Mouse (Mus musculus) hindbrain, embryonic 15.5 days (tissue): ENCODE measurements around the gene Liph. TPM values are rescaled to one million over a fixed set of nuclear protein-coding genes. Genes with fewer than 3 reads are reported as not detected.
A peak's percentile ranks its signal among the peaks of the same experiment; 100 is the strongest.
"Not testable (repeated sequence)": the region's sequence is repeated elsewhere in the genome, so short reads cannot be mapped to it uniquely, and the experiment has no call there.

Experiments used
- ATAC-seq: fragments of 200-750 bp; cut with Nextera tagmentation; 2 replicates; pipeline ENCODE4 v1.8.0; 2017; ENCODE audit warnings: low read depth, moderate number of reproducible peaks, moderate TSS enrichment; ENCODE audit not compliant: low FRiP score
- H3K27ac ChIP-seq: fragments of 300-500 bp; sonication (generic); replicated peaks from 2 replicates; pipeline ENCODE4 v1.5.1; 2015; ENCODE audit warnings: mild to moderate bottlenecking, inconsistent platforms
- H3K27me3 ChIP-seq: fragments of 300-500 bp; sonication (generic); 2 replicates; pipeline ENCODE4 v1.6.1; 2015; ENCODE audit warnings: control low read depth, inconsistent platforms
- H3K36me3 ChIP-seq: fragments of 300-500 bp; sonication (generic); 2 replicates; pipeline ENCODE4 v1.6.1; 2015; ENCODE audit warnings: control low read depth, inconsistent platforms
- H3K4me1 ChIP-seq: fragments of 300-500 bp; sonication (generic); replicated peaks from 2 replicates; pipeline ENCODE4 v1.6.1; 2015; ENCODE audit warnings: control low read depth, inconsistent platforms
- H3K4me2 ChIP-seq: fragments of 300-500 bp; sonication (generic); 2 replicates; pipeline ENCODE4 v1.6.1; 2015; ENCODE audit warnings: moderate library complexity, mild to moderate bottlenecking, inconsistent platforms
- H3K4me3 ChIP-seq: fragments of 300-500 bp; sonication (generic); 2 replicates; pipeline ENCODE4 v1.5.1; 2015; ENCODE audit warnings: mild to moderate bottlenecking, inconsistent platforms
- H3K9ac ChIP-seq: fragments of 300-500 bp; sonication (generic); 2 replicates; pipeline ENCODE4 v1.6.1; 2015; ENCODE audit warnings: inconsistent platforms
- H3K9me3 ChIP-seq: fragments of 300-500 bp; sonication (generic); 2 replicates; pipeline ENCODE4 v1.6.1; 2016; ENCODE audit warnings: control low read depth, inconsistent platforms
- WGBS: fragments of 180-500 bp; shearing (Covaris S2); methylation state at CpG from one replicate; pipeline ENCODE4 v1.1.7; 2015; 5-methylcytosine and 5-hydroxymethylcytosine counted together
- polyA plus RNA-seq: library from polyadenylated mRNA; unstranded; fragments of >200 nt; fragmentation: Nextera tagmentation; extraction: Ambion mirVana; gene quantifications from 2 replicates; pipeline ENCODE4 v1.2.1, GENCODE M21; 2015

The Liph gene
- polyA plus RNA-seq, 1 experiment from 2014 or later = 0.40 TPM

GRCm38 (mm10) chr16:21970536-21970935 is 24.9 kb downstream of the Liph start:
- no peaks in the 10 kb centered on the region for H3K4me1 ChIP-seq
- H3K4me2 ChIP-seq = no peak overlapping the region
- H3K27ac ChIP-seq = no peak overlapping the region
- H3K4me3 ChIP-seq = no peak overlapping the region
- H3K36me3 ChIP-seq = no peaks in the 10 kb centered on the region
- no peaks in the 10 kb centered on the region for H3K9me3 ChIP-seq
- ATAC-seq = no peak
- WGBS = 84% methylated on average over 6 of the region's 6 CpGs
- no peaks in the 10 kb centered on the region for H3K27me3 ChIP-seq
- no peak overlapping the region for H3K9ac ChIP-seq

GRCm38 (mm10) chr16:21969874-21970273 is 25.6 kb downstream of the Liph start:
- Histone ChIP-seq H3K36me3 (no peaks in the 10 kb centered on the region), H3K9me3 (no peaks in the 10 kb centered on the region), H3K4me1 (no peaks in the 10 kb centered on the region), H3K27me3 (no peaks in the 10 kb centered on the region), H3K9ac (no peak overlapping the region), H3K4me2 (no peak overlapping the region), H3K27ac (no peak overlapping the region), H3K4me3 (no peak overlapping the region)
- 73% methylated on average over 5 of the region's 5 CpGs for WGBS
- ATAC-seq = no peak

- WGBS = 87% methylated on average over 3 of the region's 3 CpGs
- no peaks in the 10 kb centered on the region for H3K36me3 ChIP-seq
- ATAC-seq = no peak
- H3K4me3 ChIP-seq = no peak overlapping the region
- no peaks in the 10 kb centered on the region for H3K9me3 ChIP-seq
- no peaks in the 10 kb centered on the region for H3K27me3 ChIP-seq
- H3K4me1 ChIP-seq = no peaks in the 10 kb centered on the region
- no peak overlapping the region for H3K4me2 ChIP-seq
- no peak overlapping the region for H3K27ac ChIP-seq
- no peak overlapping the region for H3K9ac ChIP-seq
These were observed 29.9 kb downstream of the Liph start for GRCm38 (mm10) chr16:21965576-21965975.

DNA sequence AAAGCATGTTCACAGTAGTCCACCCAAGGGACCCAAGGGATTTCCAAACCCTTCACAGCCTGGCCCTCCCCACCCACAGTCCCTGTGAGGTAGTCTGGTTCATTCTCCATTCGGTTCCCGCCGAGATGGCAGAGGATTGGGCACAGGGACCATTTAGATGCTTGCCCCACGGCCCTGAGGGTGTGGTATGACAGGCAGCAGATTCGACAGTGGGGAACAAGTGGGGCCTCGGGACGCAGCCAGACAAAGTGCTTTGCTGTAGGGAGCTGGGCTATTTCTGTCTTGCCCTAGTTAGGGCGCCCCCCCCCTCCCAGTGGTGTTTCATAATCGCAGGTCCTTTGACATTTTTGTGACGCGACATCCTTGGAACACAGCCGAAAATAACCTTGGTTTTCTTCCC is 39.9 kb downstream of the Liph start:
- no peak for ATAC-seq
- no peak overlapping the region for H3K9ac ChIP-seq

DNA sequence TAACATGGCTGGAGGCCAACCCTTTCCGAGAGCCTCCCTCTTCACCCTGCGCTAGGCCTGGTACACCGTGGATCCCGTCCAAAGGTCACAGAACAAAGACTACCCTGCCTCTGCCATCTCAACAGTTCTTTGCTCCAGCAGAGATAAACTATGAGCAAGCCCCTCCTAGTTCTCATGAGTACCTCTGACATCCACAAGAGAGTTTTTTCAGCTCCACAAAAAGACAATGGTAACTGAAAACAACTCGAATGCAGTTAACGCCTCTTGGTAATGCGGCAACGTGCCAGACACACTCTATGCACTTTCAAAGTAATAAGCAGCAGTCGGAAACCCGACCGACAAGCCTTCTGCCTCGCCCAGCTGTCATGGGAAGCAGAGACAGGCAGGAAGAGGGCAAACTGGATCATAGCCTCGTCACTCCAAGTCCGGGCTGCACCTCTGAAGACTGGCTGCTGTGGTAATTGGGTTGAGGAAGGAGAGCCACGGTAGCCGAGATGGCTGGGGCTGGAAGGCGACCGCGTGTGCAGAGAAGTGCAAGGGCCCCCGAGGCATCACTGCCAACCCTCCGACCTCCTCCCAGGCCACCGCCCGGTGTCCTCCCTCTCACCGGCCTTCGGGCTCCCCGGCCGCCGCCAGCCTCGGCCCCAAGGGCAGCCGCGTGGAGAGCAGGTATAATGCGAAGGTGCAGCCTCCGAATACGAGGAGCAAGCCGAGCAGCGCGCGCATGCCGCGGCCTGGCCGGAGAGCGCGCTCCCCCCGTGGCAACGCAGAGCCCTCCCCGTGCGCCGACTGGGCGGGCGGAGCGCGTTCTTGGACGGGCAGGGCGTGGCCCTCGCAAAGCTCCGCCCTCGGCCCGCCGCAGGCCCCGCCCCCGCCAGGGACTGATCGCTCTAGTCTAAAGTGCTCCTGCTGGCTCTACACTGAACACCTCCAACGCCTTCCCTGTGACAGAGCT is 48.4 kb downstream of the Liph start, which contains the start of gene Tmem41a:
TSS of gene Tmem41a (minus strand) at position 792 of the 955 bp plus-strand sequence.
- ATAC-seq = peak; percentile 99
- Histone ChIP-seq H3K27ac (peak within 1 kb of the TSS; percentile 77), H3K27me3 (no peaks in the 10 kb centered on the region), H3K4me1 (peaks cover 9% of the 10 kb centered on the region), H3K4me3 (peak within 1 kb of the TSS; percentile 63), H3K36me3 (no peaks in the 10 kb centered on the region), H3K9ac (peak within 1 kb of the TSS; percentile 72), H3K9me3 (no peaks in the 10 kb centered on the region), H3K4me2 (peak within 1 kb of the TSS; percentile 75)
- under 1% methylated on average over 61 of the region's 63 CpGs for WGBS

More for the DNA sequence above, 39.9 kb downstream of the Liph start:
- Histone ChIP-seq H3K9me3 (no peaks in the 10 kb centered on the region), H3K4me1 (no peaks in the 10 kb centered on the region), H3K4me2 (no peak overlapping the region), H3K27ac (no peak overlapping the region), H3K36me3 (no peaks in the 10 kb centered on the region), H3K4me3 (no peak overlapping the region), H3K27me3 (no peaks in the 10 kb centered on the region)
- 86% methylated on average over 12 of the region's 12 CpGs for WGBS

- Histone ChIP-seq H3K4me1 (no peaks in the 10 kb centered on the region), H3K4me2 (no peak overlapping the region), H3K4me3 (no peak overlapping the region), H3K9ac (no peak overlapping the region), H3K36me3 (peaks cover 45% of the 10 kb centered on the region), H3K9me3 (no peaks in the 10 kb centered on the region), H3K27ac (no peak overlapping the region), H3K27me3 (no peaks in the 10 kb centered on the region)
- no peak for ATAC-seq
- 91% methylated on average over 13 of the region's 13 CpGs for WGBS
These were observed 67.0 kb downstream of the Liph start for GRCm38 (mm10) chr16:21928471-21928870.

DNA sequence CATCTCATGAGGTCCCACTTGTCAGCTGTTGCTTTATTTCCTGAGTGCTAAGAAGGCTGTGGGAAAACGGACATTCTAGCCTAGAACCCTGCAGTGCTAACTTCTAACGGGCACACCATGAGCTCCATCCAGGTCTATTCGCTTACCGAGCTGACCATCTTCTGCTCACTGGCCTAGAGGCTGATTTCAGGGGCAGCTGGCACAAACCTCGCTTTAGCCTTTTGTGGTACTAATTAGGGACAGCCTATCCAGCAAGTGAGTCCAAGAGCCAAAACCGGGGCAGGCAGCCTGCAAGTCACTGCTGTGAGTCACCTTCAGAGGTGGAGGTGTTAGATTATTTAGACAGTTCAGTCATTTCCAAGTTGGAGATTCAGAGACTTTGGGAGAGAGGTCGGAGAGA is 78.8 kb downstream of the Liph start:
- Histone ChIP-seq H3K4me2 (no peak overlapping the region), H3K36me3 (peaks cover 65% of the 10 kb centered on the region)
- 73% methylated on average over 7 of the region's 7 CpGs for WGBS

DNA sequence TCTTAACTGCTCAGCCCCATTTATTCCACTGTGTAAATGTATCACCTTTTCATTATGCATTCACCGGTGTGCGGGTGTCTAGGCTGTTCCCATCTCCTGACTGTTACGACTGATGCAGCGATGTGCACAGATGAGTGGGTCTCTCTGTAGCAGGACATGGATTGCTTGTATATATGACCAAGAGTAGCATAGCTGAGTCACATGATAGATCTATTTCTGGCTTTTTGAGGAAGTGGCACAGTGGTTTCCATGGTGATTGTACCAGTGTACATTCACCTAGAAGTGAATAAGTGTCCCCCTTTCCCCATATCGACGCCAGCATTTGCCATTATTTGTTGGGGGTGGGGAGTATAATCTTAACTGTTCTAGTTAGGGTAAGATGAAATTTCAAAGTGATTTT is 82.1 kb downstream of the Liph start:
- H3K4me1 ChIP-seq = no peaks in the 10 kb centered on the region
- peaks cover 58% of the 10 kb centered on the region for H3K36me3 ChIP-seq
- ATAC-seq = no peak
- H3K9me3 ChIP-seq = no peaks in the 10 kb centered on the region
- H3K27ac ChIP-seq = no peak overlapping the region
- H3K9ac ChIP-seq = no peak overlapping the region
- 87% methylated on average over 6 of the region's 6 CpGs for WGBS
- H3K27me3 ChIP-seq = no peaks in the 10 kb centered on the region
- H3K4me3 ChIP-seq = no peak overlapping the region
- H3K4me2 ChIP-seq = no peak overlapping the region

More for the DNA sequence above, 78.8 kb downstream of the Liph start:
- ATAC-seq = no peak
- Histone ChIP-seq H3K4me3 (no peak overlapping the region), H3K4me1 (no peaks in the 10 kb centered on the region), H3K9ac (no peak overlapping the region), H3K9me3 (no peaks in the 10 kb centered on the region), H3K27me3 (no peaks in the 10 kb centered on the region), H3K27ac (no peak overlapping the region)

DNA sequence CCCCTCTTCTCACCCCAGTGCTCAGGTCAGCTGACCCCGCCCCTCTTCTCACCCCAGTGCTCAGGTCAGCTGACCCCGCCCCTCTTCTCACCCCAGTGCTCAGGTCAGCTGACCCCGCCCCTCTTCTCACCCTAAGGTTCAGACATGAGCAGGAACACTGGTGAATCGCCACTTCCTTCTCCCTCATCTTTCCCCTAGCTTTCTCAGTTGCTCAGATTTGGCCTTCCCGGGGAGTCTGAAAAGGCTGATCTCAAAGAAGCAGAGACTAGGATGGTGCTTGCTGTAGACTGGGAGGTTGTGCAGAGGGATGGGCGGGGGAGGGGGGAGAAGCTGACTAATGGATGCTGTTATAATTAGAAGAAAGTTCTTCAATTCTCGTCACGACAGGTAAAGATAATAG is 86.6 kb downstream of the Liph start:
- not testable (repeated sequence) for H3K27ac ChIP-seq, H3K4me3 ChIP-seq, ATAC-seq, H3K9me3 ChIP-seq, H3K4me1 ChIP-seq, H3K27me3 ChIP-seq, H3K9ac ChIP-seq, H3K4me2 ChIP-seq
- peaks cover 38% of the 10 kb centered on the region for H3K36me3 ChIP-seq
- 35% methylated on average over 6 of the region's 8 CpGs for WGBS

DNA sequence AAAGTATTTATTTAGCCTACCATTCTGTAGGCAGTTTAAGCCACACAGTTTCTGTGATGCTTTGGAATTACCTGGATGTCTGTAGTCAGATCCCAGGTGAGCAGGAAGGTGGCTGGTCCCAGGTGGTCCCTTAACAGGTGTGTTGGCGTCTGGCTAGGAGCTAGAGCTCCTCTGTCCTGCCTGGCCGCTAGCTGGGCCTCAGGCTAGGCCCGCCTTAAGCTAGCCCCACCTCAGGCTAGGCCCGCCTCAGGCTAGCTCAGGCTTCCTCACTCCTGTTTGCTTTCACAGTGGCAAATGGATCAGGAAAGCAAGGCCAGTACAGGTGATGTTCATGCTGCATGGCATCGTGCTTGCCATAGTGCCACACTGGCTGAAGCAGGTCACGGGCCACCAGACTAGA is 88.6 kb downstream of the Liph start:
- Histone ChIP-seq H3K36me3 (peaks cover 30% of the 10 kb centered on the region), H3K9ac (no peak overlapping the region)
- WGBS = 93% methylated on average over 6 of the region's 6 CpGs

GRCm38 (mm10) chr16:21905996-21906395 is 89.5 kb downstream of the Liph start:
- no peak for ATAC-seq
- 92% methylated on average over 7 of the region's 7 CpGs for WGBS
- H3K36me3 ChIP-seq = peaks cover 27% of the 10 kb centered on the region

More for the DNA sequence above, 88.6 kb downstream of the Liph start:
- Histone ChIP-seq H3K4me3 (no peak overlapping the region), H3K9me3 (no peaks in the 10 kb centered on the region), H3K4me1 (no peaks in the 10 kb centered on the region), H3K27ac (no peak overlapping the region), H3K27me3 (no peaks in the 10 kb centered on the region), H3K4me2 (no peak overlapping the region)
- no peak for ATAC-seq

DNA sequence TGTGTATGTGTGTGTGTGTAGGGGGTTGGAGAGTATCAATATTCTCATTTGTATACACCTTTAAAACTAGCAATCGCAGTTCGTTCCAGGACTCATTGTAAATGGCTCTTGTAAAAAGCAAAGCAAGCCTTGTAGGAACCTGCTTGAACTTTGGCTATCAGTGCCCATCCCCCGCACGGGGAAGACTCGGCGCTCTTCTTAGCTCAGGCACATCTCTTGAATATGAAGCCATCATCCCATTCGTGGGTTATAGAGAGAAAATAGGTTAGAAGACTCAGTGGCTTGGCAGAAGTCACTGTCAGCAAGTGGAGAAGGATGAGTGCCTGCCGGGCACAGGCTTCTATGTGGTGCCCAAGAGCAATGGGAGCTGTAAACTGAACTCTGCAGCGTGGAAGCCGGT is 90.8 kb downstream of the Liph start:
- H3K27me3 ChIP-seq = no peaks in the 10 kb centered on the region
- H3K36me3 ChIP-seq = peaks cover 26% of the 10 kb centered on the region

More at GRCm38 (mm10) chr16:21905996-21906395, 89.5 kb downstream of the Liph start:
- no peaks in the 10 kb centered on the region for H3K4me1 ChIP-seq
- no peak overlapping the region for H3K4me2 ChIP-seq
- H3K9me3 ChIP-seq = no peaks in the 10 kb centered on the region
- H3K4me3 ChIP-seq = no peak overlapping the region
- H3K27me3 ChIP-seq = no peaks in the 10 kb centered on the region
- H3K9ac ChIP-seq = no peak overlapping the region
- no peak overlapping the region for H3K27ac ChIP-seq

More for the DNA sequence above, 90.8 kb downstream of the Liph start:
- Histone ChIP-seq H3K4me2 (no peak overlapping the region), H3K4me1 (no peaks in the 10 kb centered on the region), H3K4me3 (no peak overlapping the region), H3K27ac (no peak overlapping the region), H3K9ac (no peak overlapping the region), H3K9me3 (no peaks in the 10 kb centered on the region)
- no peak for ATAC-seq
- WGBS = 91% methylated on average over 10 of the region's 10 CpGs
